Mouse (Mus musculus) kidney, adult 8-10 months (tissue): ENCODE results near the gene Grasp.
A peak's percentile ranks its signal among the peaks of the same experiment; 100 is the strongest.

ENCODE experiments used
- DNase-seq, 2 experiments: peaks; one replicate each; pipeline ENCODE4 v3.0.0; 2022

Grasp gene

GRCm38 (mm10) chr15:101228866-101229590 lies 5.0 kb downstream of the Grasp start:
- DNase-seq: peak; percentile 41 to 45

GRCm38 (mm10) chr15:101230503-101230902 lies 6.5 kb downstream of the Grasp start:
- no peak for DNase-seq

GRCm38 (mm10) chr15:101230995-101231647 lies 7.1 kb downstream of the Grasp start:
- peak in 1 of 2 experiments; percentile 58 for DNase-seq

- DNase-seq: no peak
These were observed 7.7 kb downstream of the Grasp start for GRCm38 (mm10) chr15:101231648-101232180.

GRCm38 (mm10) chr15:101232607-101233006 lies 8.6 kb downstream of the Grasp start:
- no peak for DNase-seq

- DNase-seq: no peak
These were observed 9.2 kb downstream of the Grasp start for GRCm38 (mm10) chr15:101233183-101233582.

- no peak for DNase-seq
These were observed 9.8 kb downstream of the Grasp start for GRCm38 (mm10) chr15:101233641-101234275.

- DNase-seq: no peak
These were observed 10.8 kb downstream of the Grasp start for GRCm38 (mm10) chr15:101234611-101235341.

GRCm38 (mm10) chr15:101235342-101235698 lies 11.3 kb downstream of the Grasp start:
- no peak for DNase-seq

GRCm38 (mm10) chr15:101235728-101236327 lies 11.8 kb downstream of the Grasp start:
- no peak for DNase-seq

- peak; percentile 53 to 80 for DNase-seq
These were observed 12.9 kb downstream of the Grasp start for GRCm38 (mm10) chr15:101236878-101237277.

GRCm38 (mm10) chr15:101238885-101239511 lies 15.0 kb downstream of the Grasp start:
- peak in 1 of 2 experiments; percentile 54 for DNase-seq

- DNase-seq: no peak
These were observed 15.8 kb downstream of the Grasp start for GRCm38 (mm10) chr15:101239821-101240220.

GRCm38 (mm10) chr15:101240799-101241204 lies 16.8 kb downstream of the Grasp start:
- DNase-seq: peak; percentile 86 to 93

- no peak for DNase-seq
These were observed 17.2 kb downstream of the Grasp start for GRCm38 (mm10) chr15:101241236-101241635.

GRCm38 (mm10) chr15:101241853-101242252 lies 17.9 kb downstream of the Grasp start:
- DNase-seq: no peak

GRCm38 (mm10) chr15:101242645-101243044 lies 18.7 kb downstream of the Grasp start:
- DNase-seq: peak; percentile 79 to 89

- DNase-seq: no peak
These were observed 20.0 kb downstream of the Grasp start for GRCm38 (mm10) chr15:101244012-101244411.

GRCm38 (mm10) chr15:101246231-101247154 lies 22.5 kb downstream of the Grasp start:
- DNase-seq: peak; percentile 95 to 97

- no peak for DNase-seq
These were observed 23.1 kb downstream of the Grasp start for GRCm38 (mm10) chr15:101247155-101247498.
